Mouse (Mus musculus): ENCODE results near the gene Itpr1.

Gene Itpr1

DNA sequence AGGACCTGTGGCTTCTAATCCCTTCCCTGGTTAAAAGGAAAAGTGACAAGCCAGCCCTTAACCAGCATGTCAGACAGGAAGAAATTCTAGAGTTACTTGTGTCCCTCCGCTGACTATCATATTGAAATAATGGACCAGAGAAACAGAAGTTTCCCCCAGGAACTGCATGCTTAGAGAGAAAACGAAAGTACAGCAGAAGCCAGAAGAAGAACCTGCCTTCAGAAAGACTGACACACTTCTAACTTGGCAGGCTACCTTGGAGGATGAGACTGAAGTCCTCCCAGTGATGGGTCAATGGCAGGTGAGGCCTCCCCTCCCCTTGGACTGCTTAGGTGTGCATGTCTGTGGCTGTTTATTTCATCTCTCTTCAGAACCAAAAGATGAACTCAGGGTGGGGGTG, 386.4 kb downstream of the Itpr1 start:
- DNase-seq (ENCODE audit: low spot score), result no peak
